Mouse (Mus musculus) adrenal gland, postnatal 10 days (tissue): Measurements from ENCODE around the gene Zdhhc16. TPM values are rescaled to one million over a fixed set of nuclear protein-coding genes. Genes with fewer than 3 reads are reported as not detected.
"Not testable (repeated sequence)": the region's sequence is repeated elsewhere in the genome, so short reads cannot be mapped to it uniquely, and the experiment has no call there.

Experiments used
- DNase-seq: peaks from one replicate; pipeline ENCODE4 v3.0.0; 2021; ENCODE audit warnings: mixed read lengths
- total RNA-seq, 2 experiments: library from RNA; stranded (reverse); gene quantifications; 2 replicates each; pipeline ENCODE4 v1.2.3; 2021

Gene Zdhhc16
- total RNA-seq, 2 experiments from 2014 or later, result 30.7 to 36.7 TPM

GRCm38 (mm10) chr19:41913774-41914591, 19.3 kb upstream of the Zdhhc16 start:
- DNase-seq, result no peak

DNA sequence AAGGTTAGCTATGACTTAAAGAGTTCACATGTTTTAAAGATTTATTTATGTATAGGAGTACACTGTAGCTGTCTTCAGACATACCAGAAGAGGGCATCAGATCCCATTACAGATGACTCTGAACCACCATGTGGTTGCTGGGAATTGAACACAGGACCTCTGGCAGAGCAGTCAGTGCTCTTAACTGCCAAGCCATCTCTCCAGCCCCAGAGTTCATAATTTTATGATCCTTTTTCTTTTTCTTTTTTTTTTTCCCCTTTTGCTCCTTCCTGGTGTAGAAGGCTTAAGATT, 18.7 kb upstream of the Zdhhc16 start:
- not testable (repeated sequence) for DNase-seq

- no peak for DNase-seq
Observed at GRCm38 (mm10) chr19:41915294-41915693, 18.0 kb upstream of the Zdhhc16 start.

GRCm38 (mm10) chr19:41916853-41917252, 16.4 kb upstream of the Zdhhc16 start:
- DNase-seq, result no peak

DNA sequence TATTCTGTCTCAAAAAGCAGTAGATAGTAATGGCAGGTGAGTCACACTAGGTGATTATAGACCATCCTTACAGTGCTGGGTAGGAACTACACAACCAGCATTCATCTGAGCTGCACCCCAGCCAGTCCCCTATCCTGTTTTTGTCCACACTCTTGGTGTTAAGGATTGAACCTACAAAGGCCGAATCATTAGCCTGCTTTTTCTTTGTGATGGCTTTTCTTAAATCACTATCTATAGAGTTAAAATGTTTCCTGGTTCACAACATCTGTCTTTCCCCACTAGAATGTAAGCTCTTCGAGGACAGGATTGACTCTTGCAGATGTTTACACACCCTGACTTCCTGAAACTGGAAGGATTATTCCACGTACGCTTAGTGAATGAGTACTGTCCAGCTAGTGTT, 13.8 kb upstream of the Zdhhc16 start:
- DNase-seq, result no peak

- no peak for DNase-seq
Observed at GRCm38 (mm10) chr19:41920412-41921067, 12.7 kb upstream of the Zdhhc16 start.

DNA sequence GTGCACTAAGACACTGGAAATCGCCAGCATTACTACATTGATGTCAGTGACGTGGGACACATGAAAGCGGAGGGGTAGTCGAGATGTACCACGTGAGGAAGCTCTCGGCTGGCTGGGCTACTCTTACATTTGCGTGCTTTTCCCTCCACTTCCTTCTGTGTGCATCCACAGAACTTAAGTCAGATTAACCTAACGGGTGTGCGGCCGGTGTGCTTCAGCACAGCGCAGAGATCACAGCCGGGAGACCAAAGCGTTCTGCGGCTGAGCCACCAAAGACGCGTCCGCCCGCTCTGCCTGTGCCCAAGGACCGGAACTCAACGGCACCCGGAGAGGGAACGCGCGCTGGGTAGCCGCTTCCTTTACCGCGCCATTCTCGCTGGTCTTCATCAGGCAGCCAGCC, 594 bp upstream of the Zdhhc16 start:
- DNase-seq, result no peak

- DNase-seq, result no peak
Observed at GRCm38 (mm10) chr19:41934124-41934523, 844 bp downstream of the Zdhhc16 start.

GRCm38 (mm10) chr19:41935921-41936320, 2.6 kb downstream of the Zdhhc16 start:
- no peak for DNase-seq

DNA sequence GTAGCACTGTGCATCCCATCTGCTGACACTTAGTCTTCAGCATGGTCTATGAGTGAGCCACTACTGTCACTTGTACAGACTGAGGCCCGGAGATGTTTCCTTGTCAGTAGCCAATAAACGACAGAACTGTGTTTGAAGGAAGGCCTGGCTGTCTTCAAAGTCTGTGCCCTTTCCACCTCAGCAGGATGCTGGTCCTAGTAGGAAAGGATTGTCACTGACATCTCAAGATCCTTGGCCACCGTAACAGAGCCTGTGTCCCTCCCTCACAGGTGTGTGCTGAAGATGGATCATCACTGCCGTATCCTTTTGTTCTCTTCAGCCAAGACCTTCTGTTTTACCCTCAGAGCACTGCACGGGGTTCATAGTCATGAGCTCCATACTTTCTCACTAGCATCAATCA, 5.3 kb downstream of the Zdhhc16 start:
- no peak for DNase-seq

DNA sequence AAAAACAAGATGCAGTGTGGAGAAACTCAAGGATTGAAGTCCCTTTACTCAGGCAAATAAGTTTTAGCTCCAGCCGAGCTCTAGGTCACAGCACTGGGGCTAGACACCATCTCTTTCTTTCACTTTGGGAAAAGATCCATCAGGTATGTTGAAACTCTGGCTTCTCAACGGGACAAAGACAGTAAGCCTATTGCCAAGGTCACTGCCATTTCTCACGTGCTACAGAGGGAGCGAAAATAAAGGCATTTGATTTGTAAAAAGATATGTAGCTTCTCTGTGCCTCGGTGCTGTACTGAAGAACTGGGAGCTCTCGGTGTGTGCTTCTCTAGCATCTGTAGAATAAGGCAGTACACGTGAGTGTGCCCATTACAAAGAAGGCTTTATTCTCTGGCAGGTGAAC, 10.6 kb downstream of the Zdhhc16 start:
- no peak for DNase-seq

- DNase-seq, result peak; percentile 12
Observed at GRCm38 (mm10) chr19:41952287-41952686, 19.0 kb downstream of the Zdhhc16 start.

DNA sequence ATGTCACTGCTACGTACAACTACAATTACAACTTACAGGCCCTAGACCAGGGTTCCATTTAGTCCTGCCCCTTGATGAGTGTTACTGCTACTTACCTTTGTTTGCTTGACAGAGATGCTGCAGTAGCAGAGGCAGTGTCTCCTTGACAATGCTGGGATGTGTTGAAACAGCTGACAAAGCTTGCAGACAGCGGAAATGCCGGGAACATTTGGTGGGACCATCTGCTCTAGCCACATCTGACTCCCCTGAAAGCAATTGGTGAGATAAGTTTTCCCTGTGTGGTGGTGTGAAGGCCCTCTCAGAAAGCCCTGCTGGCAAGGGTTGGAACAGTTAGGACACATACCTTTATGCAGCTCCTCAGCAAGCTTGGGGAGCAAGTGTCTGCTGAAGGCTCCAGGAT, 20.3 kb downstream of the Zdhhc16 start:
- DNase-seq, result no peak

DNA sequence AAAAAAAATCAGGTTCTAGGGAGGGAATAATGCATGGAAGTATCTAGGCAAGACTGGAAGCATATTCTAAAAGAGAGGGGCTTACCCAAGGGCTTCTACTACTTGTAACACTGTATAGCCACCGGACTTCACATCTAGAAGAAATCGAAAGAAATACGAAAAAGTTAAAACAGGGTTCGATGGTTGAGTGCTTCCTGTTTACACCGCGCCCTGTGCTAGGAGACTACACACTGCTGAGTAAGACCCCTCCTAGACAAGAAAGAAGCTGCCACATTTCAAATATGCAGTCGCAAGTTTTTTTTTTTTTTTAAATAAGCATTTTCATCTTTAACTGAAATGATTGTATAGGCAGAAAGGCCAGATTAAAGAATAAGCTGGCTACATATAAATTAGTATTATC, 36.3 kb downstream of the Zdhhc16 start:
- DNase-seq, result no peak

GRCm38 (mm10) chr19:41973891-41974794, 40.9 kb downstream of the Zdhhc16 start:
- no peak for DNase-seq

DNA sequence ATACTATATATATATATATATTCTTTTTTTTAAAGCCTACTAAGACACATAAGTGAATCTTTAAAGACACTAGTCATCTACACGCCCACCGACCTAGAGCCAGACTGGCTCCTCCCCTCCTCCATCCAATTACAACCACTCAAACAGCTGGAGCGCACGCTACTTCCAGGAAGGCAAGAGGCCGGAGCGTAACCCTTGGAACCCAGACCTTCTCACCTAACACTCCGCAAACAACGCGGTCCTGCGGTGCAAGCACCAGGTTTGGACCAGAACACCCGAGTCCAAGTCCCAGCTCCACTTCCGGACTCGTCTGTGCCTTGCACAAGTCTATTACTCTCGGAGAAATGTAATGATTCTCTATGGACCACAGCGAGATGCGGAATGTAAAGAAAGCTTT, 47.1 kb downstream of the Zdhhc16 start:
- DNase-seq, result no peak

GRCm38 (mm10) chr19:41980819-41981594, 47.7 kb downstream of the Zdhhc16 start, which contains the start of gene Mms19:
Gene Mms19, minus strand, starts transcription at chr19:41981157.
- peak; percentile 99 for DNase-seq

GRCm38 (mm10) chr19:41981595-41981927, 48.3 kb downstream of the Zdhhc16 start, which contains the start of gene Ubtd1:
Gene Ubtd1, plus strand, starts transcription at chr19:41981763.
- no peak for DNase-seq

DNA sequence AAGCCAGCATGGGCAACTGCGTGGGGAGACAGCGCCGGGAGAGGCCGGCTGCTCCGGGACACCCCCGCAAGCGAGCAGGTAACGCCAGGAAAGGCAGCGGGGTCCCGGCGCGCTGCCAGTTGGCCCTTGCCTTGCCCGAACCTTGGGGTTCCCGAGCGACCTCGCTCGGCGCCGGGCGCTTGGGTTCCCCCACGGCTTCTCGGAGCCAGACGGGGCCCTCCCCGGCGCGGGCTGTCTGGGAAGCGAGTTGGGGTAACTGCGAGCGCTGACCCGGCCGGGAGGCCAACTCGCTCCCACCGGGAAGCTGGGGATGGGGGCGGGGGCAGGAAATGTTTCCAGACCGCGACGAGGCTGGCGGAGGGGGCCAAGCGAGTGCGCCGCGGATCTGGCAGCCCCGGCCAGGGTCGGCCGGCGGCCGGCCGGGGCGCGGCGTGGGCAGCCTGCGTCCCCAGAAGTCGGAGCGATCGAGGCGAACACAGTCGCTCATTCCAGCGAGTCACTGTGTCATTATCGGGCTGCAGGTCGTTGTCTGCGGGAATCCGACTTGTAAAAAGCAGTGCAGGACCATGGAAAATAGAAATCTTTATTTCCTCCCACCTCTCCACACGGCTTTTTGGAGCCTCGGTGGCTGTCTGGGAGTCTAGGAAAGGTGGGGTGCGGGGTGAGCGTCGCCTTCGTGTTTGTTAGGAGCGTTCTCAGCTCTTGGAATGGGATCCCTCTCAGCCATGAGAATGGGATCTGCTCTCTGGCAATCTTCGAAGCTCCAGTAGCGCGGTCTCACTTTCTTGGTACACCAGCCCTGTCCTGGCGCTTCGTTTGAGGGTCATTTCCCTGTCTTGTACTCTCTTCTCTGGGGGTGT, 48.9 kb downstream of the Zdhhc16 start:
- peak; percentile 75 for DNase-seq

DNA sequence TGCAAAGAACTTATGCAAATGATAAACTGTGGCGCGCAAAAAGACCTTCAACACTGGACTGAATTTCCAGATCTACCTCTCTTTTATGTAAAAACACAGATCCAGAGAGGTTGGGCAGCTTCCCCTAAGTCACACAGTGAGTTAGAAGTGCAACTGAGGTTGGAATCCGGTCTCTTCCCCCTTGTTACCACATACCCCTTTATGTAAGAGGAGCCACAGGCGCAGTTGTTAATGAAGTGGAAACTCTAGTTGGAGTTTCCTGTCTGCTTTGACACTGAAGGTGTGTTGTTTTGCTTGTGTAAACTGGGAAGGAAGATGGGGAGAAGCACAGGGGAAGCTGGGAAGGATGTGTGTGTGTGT, 49.5 kb downstream of the Zdhhc16 start:
- DNase-seq, result no peak

- no peak for DNase-seq
Observed at GRCm38 (mm10) chr19:41985994-41986393, 52.7 kb downstream of the Zdhhc16 start.
